Mouse (Mus musculus) thymus, adult 2 months (tissue): ENCODE data around the gene Sult5a1. TPM values are rescaled to one million over a fixed set of nuclear protein-coding genes. Genes with fewer than 3 reads are reported as not detected.
"Not testable (repeated sequence)": the region's sequence is repeated elsewhere in the genome, so short reads cannot be mapped to it uniquely, and the experiment has no call there.

Source experiments
- DNase-seq: peaks from one replicate; pipeline ENCODE4 v3.0.0; 2021
- H3K27ac ChIP-seq: fragments of 200-500 bp; 2 replicates; pipeline ENCODE4 v1.5.1; 2012; ENCODE audit warnings: low read length, control low read depth; ENCODE audit not compliant: control insufficient read depth, insufficient read depth
- H3K27me3 ChIP-seq: fragments of 200-500 bp; 2 replicates; pipeline ENCODE4 v1.6.1; 2012; ENCODE audit warnings: mild to moderate bottlenecking, low read length, moderate library complexity, mixed read lengths; ENCODE audit not compliant: control insufficient read depth, insufficient read depth
- H3K36me3 ChIP-seq: fragments of 200-500 bp; 2 replicates; pipeline ENCODE4 v1.6.1; 2012; ENCODE audit warnings: mild to moderate bottlenecking, low read length, moderate library complexity; ENCODE audit not compliant: control insufficient read depth, insufficient read depth
- H3K4me1 ChIP-seq: fragments of 200-500 bp; replicated peaks from 2 replicates; pipeline ENCODE4 v1.6.1; 2012; ENCODE audit warnings: low read length; ENCODE audit not compliant: control insufficient read depth, insufficient read depth
- H3K4me3 ChIP-seq: fragments of 200-500 bp; 2 replicates; pipeline ENCODE4 v1.5.1; 2012; ENCODE audit warnings: mild to moderate bottlenecking, low read length, control low read depth, moderate library complexity; ENCODE audit not compliant: control insufficient read depth, insufficient read depth
- CTCF ChIP-seq: fragments of 200-500 bp; IDR thresholded peaks from 2 replicates; pipeline ENCODE4 v1.5.1; 2012; ENCODE audit warnings: mild to moderate bottlenecking, control low read depth, low read length, moderate library complexity, borderline replicate concordance; ENCODE audit not compliant: control insufficient read depth, poor library complexity, insufficient read depth; ENCODE audit errors: extremely low read depth
- POLR2A ChIP-seq: fragments of 200-500 bp; IDR thresholded peaks from 2 replicates; pipeline ENCODE4 v1.6.1; 2012; ENCODE audit warnings: mild to moderate bottlenecking, low read length, control low read depth, moderate library complexity; ENCODE audit not compliant: control insufficient read depth, poor library complexity, insufficient read depth; ENCODE audit errors: extremely low read depth
- WGBS: fragments of 180-500 bp; shearing (Covaris S2); methylation state at CpG from one replicate; pipeline ENCODE4 v1.1.7; 2018; 5-methylcytosine and 5-hydroxymethylcytosine counted together
- polyA plus RNA-seq: library from polyadenylated mRNA; depleted of rRNA; stranded (reverse); fragments of >200 nt; gene quantifications from 2 replicates; pipeline ENCODE4 v1.2.3, GENCODE M21; 2012

Gene Sult5a1
- polyA plus RNA-seq, 1 experiment = 17.5 TPM

DNA sequence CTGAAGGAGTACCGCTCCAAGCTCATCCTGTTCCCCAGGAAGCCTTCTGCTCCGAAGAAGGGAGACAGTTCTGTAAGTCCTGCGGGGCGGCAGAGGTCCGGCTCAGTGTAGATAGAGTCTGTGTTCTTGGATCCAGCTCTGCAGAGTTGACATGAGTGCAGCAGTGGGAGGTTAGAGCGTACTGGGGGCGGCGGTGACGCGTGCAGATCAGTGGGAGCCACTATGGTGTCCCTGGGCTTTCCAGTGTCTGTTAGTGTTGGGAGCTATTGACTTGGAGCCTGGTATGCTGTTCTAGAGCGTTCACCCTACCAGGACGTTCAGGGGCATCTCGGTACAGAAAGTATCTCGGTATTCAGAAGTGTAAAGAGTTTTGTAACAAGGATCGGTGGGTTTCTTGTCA, 54.8 kb downstream of the Sult5a1 start:
- peak overlapping the region; percentile 92 for H3K4me3 ChIP-seq
- peaks cover 10% of the 10 kb centered on the region for H3K4me1 ChIP-seq
- no peak overlapping the region for H3K27ac ChIP-seq
- H3K27me3 ChIP-seq = no peaks in the 10 kb centered on the region
- no peak for DNase-seq
- peaks cover 22% of the 10 kb centered on the region for H3K36me3 ChIP-seq
- WGBS = 13% methylated on average over 15 of the region's 15 CpGs
- TF ChIP-seq CTCF (no peak), POLR2A (no peak)

DNA sequence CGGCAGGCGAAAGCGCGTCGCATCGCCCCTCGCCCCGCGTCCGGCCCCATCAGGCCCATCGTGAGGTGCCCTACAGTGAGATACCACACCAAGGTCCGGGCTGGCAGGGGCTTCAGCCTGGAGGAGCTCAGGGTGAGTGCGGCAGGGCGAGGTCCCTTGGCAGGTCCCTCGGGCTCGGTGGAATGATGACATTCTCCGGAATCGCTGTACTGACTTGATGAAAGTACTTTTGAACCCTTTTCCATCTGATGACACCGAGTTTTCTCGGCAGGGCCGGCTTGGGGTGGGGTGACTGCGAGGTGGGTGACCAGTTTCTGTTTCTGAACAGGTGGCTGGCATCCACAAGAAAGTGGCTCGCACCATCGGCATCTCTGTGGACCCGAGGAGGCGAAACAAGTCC, 55.3 kb downstream of the Sult5a1 start:
- peaks cover 10% of the 10 kb centered on the region for H3K4me1 ChIP-seq
- not testable (repeated sequence) for H3K27me3 ChIP-seq, DNase-seq, H3K27ac ChIP-seq
- WGBS = under 1% methylated on average over 26 of the region's 26 CpGs
- H3K4me3 ChIP-seq = peak overlapping the region; percentile 92
- peaks cover 22% of the 10 kb centered on the region for H3K36me3 ChIP-seq

DNA sequence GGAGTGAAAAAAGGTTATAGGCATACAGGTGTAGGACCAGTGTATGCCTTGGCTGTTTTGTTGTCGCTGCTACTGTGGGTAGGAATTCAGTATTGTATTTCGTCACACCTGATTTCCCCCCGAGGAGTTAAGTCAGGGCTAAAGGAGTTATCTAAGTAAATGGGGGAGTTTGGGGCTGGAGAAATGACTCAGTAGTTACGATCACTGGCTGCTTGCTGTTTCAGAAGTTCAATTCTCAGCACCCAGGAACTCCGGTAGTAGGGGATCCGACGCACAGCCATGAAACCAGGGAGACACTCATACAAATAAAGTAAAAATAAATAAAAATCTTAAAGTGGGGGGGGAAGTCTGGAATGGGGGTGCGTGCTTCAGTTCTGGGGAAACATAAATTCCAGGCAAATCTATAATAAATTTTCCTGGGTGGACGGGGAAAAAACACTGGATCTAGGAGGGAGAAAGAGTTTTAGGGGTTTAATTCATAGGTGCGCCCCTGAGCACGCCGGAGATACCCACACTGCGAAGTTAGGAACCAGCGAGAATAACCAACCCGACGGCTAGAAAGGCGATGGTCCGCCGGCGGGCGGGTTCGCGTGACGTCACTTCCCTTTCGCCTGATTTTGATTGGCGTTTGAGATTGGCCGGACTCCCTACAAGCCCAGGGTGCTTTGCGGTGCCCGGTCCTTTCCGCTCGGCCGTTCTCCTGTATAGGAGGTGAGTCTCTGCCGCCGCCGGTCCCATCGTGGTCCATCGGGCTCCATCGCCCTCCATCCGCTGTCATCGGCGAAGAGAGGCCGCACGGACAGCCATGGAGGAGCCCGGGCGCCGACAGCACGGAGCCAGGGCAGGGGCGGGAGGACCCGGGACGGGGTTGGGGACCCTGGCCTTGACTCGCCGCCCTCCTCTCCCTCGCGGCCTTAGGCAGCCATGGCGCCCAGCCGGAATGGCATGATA, 56.1 kb downstream of the Sult5a1 start, which contains the start of gene Rpl13:
TSS of gene Rpl13 (plus strand) at position 616 of the 951 bp plus-strand sequence.
- peak; percentile 94 for DNase-seq
- H3K4me1 ChIP-seq = peaks cover 10% of the 10 kb centered on the region
- no peaks in the 10 kb centered on the region for H3K27me3 ChIP-seq
- under 1% methylated on average over 56 of the region's 56 CpGs for WGBS
- peak within 1 kb of the TSS; percentile 92 for H3K4me3 ChIP-seq
- no peak within 1 kb of the TSS for H3K27ac ChIP-seq
- peaks cover 22% of the 10 kb centered on the region for H3K36me3 ChIP-seq
- TF ChIP-seq CTCF (no peak), POLR2A (peak; percentile 73)

DNA sequence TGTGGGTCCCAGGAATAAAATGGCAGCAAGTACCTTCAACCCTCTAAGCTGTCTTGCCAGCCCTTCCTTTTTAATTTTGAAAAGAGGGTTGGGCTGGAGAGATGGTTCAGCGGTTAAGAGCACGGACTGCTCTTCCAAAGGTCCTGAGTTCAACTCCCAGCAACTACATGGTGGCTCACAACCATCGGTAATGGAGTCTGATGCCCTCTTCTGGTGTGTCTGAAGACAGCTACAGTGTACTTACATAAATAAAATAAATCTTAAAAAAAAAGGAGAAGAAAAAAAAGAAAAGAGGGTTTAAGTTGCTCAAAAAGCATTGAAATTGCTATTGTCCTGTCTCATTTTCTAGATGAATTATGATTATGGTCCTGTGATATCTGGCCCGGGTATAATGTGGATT, 56.9 kb downstream of the Sult5a1 start:
- DNase-seq = no peak
- H3K27me3 ChIP-seq = no peaks in the 10 kb centered on the region
- no peak overlapping the region for H3K27ac ChIP-seq
- H3K36me3 ChIP-seq = peaks cover 22% of the 10 kb centered on the region
- peaks cover 10% of the 10 kb centered on the region for H3K4me1 ChIP-seq
- no peak overlapping the region for H3K4me3 ChIP-seq
- no peak for TF ChIP-seq POLR2A
- TF ChIP-seq CTCF = no peak
- WGBS = 76% methylated on average over 4 of the region's 4 CpGs

DNA sequence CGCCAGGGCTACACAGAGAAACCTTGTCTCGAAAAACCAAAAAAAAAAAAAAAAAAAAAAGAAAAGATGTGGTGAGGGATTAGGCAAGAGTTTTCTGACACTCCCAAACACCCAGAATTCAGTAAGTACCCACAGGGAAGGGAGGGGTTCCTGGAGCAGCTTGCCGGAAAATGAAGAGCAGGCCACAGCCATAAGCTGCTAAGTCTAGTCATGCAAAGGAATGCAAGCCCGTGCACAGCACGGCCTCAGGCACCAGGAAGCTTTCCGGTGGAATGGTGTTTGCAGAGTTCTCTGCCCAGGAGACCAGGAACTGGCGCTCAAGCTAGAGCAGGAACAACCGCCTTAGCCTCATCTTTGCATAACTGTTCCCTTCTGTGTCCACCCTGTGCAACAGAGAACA, 57.8 kb downstream of the Sult5a1 start:
- DNase-seq = no peak
- TF ChIP-seq POLR2A = no peak
- TF ChIP-seq CTCF = no peak
- peaks cover 20% of the 10 kb centered on the region for H3K36me3 ChIP-seq
- H3K4me3 ChIP-seq = no peak overlapping the region
- H3K4me1 ChIP-seq = peaks cover 10% of the 10 kb centered on the region
- H3K27ac ChIP-seq = no peak overlapping the region
- 76% methylated on average over 8 of the region's 8 CpGs for WGBS
- H3K27me3 ChIP-seq = no peaks in the 10 kb centered on the region

DNA sequence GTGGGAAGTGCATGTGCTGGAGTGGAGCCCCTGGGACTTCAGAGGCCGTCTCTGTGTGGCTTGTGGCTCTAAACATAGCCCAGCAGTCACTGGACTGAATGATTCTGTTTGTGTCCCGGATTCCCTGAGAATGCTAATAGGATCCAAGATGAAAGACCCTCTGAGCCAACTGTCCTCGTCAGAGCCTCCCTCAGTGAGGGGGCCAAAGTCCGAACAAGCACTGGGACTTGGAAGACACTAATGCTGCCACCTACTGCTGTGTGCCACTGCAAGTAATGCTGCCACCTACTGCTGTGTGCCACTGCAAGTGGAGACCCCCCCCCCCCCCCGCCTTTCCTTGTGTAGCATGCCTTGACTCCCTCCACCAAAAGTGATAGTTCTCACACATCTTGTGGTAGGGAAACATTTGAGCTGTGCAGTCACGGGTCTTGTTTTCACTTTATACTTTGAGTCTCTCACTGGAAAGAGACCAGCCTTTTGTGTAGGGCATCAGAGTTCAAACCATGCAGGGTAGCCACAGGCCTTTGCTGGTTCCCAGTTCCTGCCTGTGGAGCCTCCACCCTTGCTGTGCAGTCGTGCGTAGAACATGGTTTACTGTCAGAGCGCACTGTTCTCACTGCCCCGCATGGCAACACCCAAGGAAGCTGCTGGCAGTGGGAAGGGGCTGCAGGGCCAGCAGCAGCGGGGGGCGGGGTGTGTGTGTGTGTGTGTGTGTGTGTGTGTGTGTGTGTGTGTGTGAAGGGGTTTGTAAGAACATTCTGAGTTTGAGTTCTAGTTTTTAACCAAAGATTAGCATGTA, 60.1 kb downstream of the Sult5a1 start:
- Histone ChIP-seq H3K36me3 (peaks cover 19% of the 10 kb centered on the region), H3K27me3 (no peaks in the 10 kb centered on the region), H3K4me3 (no peak overlapping the region), H3K4me1 (peaks cover 2% of the 10 kb centered on the region), H3K27ac (no peak overlapping the region)
- WGBS = 92% methylated on average over 12 of the region's 12 CpGs
- DNase-seq = peak; percentile 59
- TF ChIP-seq CTCF (no peak), POLR2A (no peak)
